Mouse (Mus musculus) heart, embryonic 10.5 days (tissue): Measurements from ENCODE around the gene Map3k13. TPM values are rescaled to one million over a fixed set of nuclear protein-coding genes. Genes with fewer than 3 reads are reported as not detected.

Source experiments
- DNase-seq: peaks from one replicate; pipeline ENCODE4 v3.0.0-alpha.2; 2017; ENCODE audit warnings: low spot score
- H3K27ac ChIP-seq: fragments of 300-500 bp; sonication (generic); 2 replicates; pipeline ENCODE4 v1.5.1; 2016; ENCODE audit warnings: mild to moderate bottlenecking
- H3K27me3 ChIP-seq: fragments of 300-500 bp; sonication (generic); 2 replicates; pipeline ENCODE4 v1.6.1; 2016; ENCODE audit warnings: mild to moderate bottlenecking; ENCODE audit not compliant: poor library complexity, insufficient read depth, severe bottlenecking
- H3K36me3 ChIP-seq: fragments of 300-500 bp; sonication (generic); 2 replicates; pipeline ENCODE4 v1.6.1; 2016; ENCODE audit warnings: mild to moderate bottlenecking, moderate library complexity
- H3K4me1 ChIP-seq: fragments of 300-500 bp; sonication (generic); 2 replicates; pipeline ENCODE4 v1.6.1; 2016; ENCODE audit warnings: mild to moderate bottlenecking
- H3K4me3 ChIP-seq: fragments of 300-500 bp; sonication (generic); 2 replicates; pipeline ENCODE4 v1.5.1; 2016; ENCODE audit warnings: mild to moderate bottlenecking, moderate library complexity
- H3K9me3 ChIP-seq: fragments of 300-500 bp; sonication (generic); 2 replicates; pipeline ENCODE4 v1.6.1; 2016; ENCODE audit warnings: mild to moderate bottlenecking, moderate library complexity
- WGBS: fragments of 180-500 bp; shearing (Covaris S2); methylation state at CpG from one replicate; pipeline ENCODE4 v1.1.7; 2016; 5-methylcytosine and 5-hydroxymethylcytosine counted together
- polyA plus RNA-seq: library from polyadenylated mRNA; unstranded; fragments of >200 nt; fragmentation: Nextera tagmentation; extraction: Ambion mirVana; gene quantifications from 2 replicates; pipeline ENCODE4 v1.2.1, GENCODE M21; 2016

The Map3k13 gene
- polyA plus RNA-seq, 1 experiment from 2014 or later = 0.48 TPM

DNA sequence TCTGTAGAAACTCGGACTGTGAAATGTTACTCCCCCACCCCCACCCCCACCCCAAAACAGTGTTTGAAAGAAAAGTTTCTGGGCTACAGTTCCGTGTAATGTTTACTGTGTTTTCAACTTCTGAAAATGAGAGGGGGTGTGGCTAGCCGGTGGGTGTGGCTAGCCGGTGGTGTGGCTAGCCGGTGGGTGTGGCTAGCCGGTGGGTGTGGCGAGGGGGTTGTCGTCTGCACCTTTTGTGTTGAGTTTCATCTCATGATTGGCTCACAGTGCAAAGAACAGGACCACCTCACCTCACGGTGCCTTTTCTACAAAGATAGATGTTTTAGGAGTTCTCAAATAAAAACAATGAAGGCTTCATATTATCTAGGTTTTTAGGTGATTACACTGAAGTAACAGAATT, 24.0 kb downstream of the Map3k13 start:
- Histone ChIP-seq H3K4me3 (no peak overlapping the region), H3K36me3 (no peaks in the 10 kb centered on the region), H3K27me3 (no peaks in the 10 kb centered on the region), H3K9me3 (no peaks in the 10 kb centered on the region), H3K4me1 (no peaks in the 10 kb centered on the region), H3K27ac (no peak overlapping the region)
- no peak for DNase-seq
- WGBS = 35% methylated on average over 9 of the region's 9 CpGs

DNA sequence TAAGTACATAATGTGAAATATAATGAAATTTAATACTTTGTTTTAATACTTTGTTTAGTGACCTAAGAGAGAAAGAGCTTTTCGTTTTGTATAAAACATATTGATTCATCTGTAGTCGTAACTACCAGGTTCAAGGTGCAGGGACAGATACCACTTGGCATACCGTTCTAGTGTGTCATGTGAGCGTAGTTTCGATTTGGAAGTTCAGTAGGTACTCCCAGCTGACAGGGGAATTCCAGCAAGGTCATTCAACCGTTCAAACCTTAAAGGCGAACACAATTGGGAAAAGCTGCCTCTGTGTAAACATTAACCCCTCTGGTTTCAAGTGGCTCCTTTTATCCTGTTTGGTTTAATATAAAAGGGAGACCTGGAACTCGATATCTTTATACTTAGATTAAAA, 24.5 kb downstream of the Map3k13 start:
- no peak for DNase-seq
- Histone ChIP-seq H3K36me3 (no peaks in the 10 kb centered on the region), H3K4me1 (no peaks in the 10 kb centered on the region), H3K27me3 (no peaks in the 10 kb centered on the region), H3K27ac (no peak overlapping the region), H3K4me3 (no peak overlapping the region), H3K9me3 (no peaks in the 10 kb centered on the region)
- WGBS = 65% methylated on average over 8 of the region's 8 CpGs

DNA sequence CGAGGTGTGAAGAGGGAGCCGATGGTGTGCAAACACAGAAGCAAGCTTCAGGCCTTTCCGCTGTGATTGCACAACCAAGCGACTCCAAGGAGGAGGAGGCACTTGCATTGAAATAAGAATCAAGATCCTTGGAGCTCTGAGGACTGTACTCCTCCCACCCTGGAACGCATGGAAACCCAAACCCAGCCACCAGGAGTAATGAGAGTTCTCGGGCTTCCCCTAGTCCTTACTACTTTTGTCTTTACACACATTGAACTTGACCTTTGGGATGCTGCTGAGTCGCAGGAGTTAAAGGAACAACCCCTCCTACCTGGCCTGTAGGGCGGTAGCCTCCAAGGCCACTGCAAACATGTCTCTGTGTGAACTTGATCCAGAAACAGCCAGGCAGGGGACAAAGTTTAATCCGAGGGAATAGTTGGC, 31.5 kb downstream of the Map3k13 start:
- Histone ChIP-seq H3K27ac (no peak overlapping the region), H3K9me3 (no peaks in the 10 kb centered on the region), H3K4me3 (no peak overlapping the region), H3K27me3 (no peaks in the 10 kb centered on the region), H3K4me1 (no peaks in the 10 kb centered on the region), H3K36me3 (no peaks in the 10 kb centered on the region)
- no peak for DNase-seq
- 63% methylated on average over 9 of the region's 9 CpGs for WGBS

DNA sequence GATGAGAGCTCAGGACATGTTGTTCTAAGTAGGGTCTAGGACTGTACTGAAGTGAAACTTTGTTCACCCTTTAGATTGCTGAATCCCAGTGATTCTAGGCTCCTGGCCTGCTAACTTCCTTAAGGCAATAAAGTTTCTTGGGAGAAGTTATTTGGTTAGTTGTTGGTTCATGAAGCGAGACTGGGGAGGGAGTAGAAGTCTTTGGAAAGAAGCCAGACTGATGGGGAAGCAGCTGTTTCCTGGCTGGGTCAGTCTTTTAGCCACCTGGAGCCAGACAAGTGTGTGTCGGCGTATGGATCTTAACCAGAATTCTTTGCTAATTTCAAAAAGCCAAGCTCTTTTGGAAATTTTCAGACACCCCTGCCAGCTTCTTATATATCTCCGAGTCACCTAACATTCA, 33.0 kb downstream of the Map3k13 start:
- Histone ChIP-seq H3K4me3 (no peak overlapping the region), H3K27me3 (no peaks in the 10 kb centered on the region), H3K36me3 (no peaks in the 10 kb centered on the region), H3K9me3 (no peaks in the 10 kb centered on the region), H3K27ac (no peak overlapping the region), H3K4me1 (no peaks in the 10 kb centered on the region)
- no peak for DNase-seq
- WGBS = 68% methylated on average over 4 of the region's 4 CpGs

DNA sequence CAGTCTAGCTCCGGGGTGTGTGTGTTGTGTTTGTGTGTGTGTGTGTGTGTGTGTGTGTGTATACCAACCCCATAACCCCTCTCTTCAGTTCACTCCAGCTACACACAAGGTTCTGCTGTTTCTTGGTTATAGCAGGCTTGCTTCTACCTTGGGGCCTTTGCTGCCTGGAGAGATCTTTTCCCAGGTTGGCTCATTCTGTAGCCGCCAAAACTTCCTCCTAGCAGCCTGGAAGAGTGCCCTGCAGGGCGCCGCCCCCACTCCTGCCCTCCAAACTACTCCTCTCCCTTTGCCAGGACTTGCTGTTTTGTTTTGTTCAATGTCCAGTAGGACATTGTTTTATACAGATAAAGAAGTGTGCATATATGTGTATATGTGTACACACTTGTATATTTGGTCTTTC, 33.4 kb downstream of the Map3k13 start:
- Histone ChIP-seq H3K4me1 (no peaks in the 10 kb centered on the region), H3K27me3 (no peaks in the 10 kb centered on the region), H3K4me3 (no peak overlapping the region), H3K27ac (no peak overlapping the region), H3K36me3 (no peaks in the 10 kb centered on the region), H3K9me3 (no peaks in the 10 kb centered on the region)
- WGBS = 72% methylated on average over 4 of the region's 4 CpGs
- no peak for DNase-seq

DNA sequence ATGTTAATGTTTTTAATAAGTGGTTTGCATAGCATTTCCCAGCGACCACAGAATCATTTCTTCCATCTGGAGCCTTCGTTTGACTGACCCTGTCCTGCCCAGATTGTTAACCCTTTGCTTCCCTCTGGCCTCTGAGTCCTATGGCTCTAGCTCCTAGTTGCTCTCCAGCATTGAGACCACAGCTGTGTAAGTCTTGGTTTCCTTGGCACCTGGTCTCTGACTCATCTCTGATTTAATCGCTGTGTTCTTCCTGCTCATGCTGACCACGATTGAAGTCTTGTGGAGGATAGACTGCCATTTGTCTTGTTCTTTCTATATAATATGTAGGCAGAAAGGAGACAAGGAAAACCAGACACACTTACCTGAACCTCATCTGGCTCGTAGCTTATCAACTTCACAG, 35.6 kb downstream of the Map3k13 start:
- 39% methylated on average over 5 of the region's 5 CpGs for WGBS
- no peaks in the 10 kb centered on the region for H3K4me1 ChIP-seq
- no peaks in the 10 kb centered on the region for H3K27me3 ChIP-seq
- no peak overlapping the region for H3K4me3 ChIP-seq
- H3K27ac ChIP-seq = no peak overlapping the region
- no peaks in the 10 kb centered on the region for H3K9me3 ChIP-seq
- H3K36me3 ChIP-seq = no peaks in the 10 kb centered on the region
- no peak for DNase-seq

DNA sequence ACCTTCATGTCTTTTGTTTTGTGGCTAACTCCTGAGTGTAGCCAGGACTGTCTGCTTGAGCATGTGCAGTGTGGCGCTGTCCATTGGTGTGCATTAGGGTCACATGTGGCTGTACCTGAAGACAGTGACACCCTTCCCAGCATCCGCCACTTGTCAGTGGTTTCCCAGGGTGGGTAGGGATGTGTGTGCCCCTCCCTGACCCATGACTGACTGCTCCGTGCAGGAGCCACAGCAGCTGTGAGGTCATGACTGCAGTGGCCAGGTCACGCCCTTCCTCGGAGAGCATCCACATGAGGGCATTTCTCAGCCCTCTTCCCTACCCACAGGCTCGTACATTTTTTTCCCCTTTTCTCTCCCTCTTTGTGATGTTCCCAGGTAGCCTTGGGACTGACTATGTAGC, 36.6 kb downstream of the Map3k13 start:
- no peaks in the 10 kb centered on the region for H3K36me3 ChIP-seq

DNA sequence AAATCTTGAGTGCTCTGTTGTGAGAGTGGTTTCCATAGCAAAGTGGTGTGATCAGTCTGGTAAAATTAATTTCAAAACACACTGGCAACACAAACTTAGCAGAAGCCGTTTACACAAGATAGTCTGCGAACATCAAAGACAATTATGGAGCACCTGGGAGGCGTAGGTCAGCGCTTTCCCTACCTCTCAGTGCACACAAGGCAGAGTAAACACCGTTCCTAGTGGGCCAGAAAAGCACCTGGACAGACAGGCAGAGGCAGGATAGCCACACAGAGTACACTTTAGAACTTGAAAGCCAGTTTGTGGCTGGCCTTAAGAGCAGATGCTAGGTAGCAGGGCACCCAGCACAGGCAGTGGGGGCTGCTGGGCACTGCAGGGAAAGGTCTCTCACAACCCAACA, 37.6 kb downstream of the Map3k13 start:
- no peaks in the 10 kb centered on the region for H3K36me3 ChIP-seq
- H3K4me1 ChIP-seq = no peaks in the 10 kb centered on the region
- no peak for DNase-seq
- no peaks in the 10 kb centered on the region; the same call in 1 of the 2 replicates for H3K27me3 ChIP-seq
- no peak overlapping the region for H3K4me3 ChIP-seq
- WGBS = 78% methylated on average over 5 of the region's 5 CpGs
- no peak overlapping the region for H3K27ac ChIP-seq
- H3K9me3 ChIP-seq = no peaks in the 10 kb centered on the region

More for the DNA sequence above, 36.6 kb downstream of the Map3k13 start:
- DNase-seq = no peak
- no peak overlapping the region for H3K4me3 ChIP-seq
- H3K27me3 ChIP-seq = no peaks in the 10 kb centered on the region
- H3K27ac ChIP-seq = no peak overlapping the region
- WGBS = 63% methylated on average over 6 of the region's 6 CpGs
- H3K4me1 ChIP-seq = no peaks in the 10 kb centered on the region
- no peaks in the 10 kb centered on the region for H3K9me3 ChIP-seq

DNA sequence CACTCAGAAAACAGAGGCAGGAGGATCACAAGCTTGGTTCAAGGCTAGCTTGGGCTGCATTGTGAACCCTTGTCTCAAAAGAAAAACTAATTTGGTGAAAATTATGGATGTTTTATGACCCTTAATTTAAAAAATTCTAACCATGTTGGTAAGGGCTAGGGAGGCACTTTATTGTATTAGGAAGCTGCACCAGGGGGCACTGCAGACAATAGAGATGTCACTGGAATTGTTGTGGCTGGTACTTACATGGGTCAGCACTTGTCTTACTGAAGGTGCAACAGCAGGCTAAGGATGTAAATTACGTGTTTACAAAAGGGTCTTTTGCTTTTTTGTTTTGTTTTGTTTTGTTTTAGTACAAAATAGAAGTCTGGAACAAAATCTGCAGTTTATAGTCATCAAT, 39.3 kb downstream of the Map3k13 start:
- H3K27ac ChIP-seq = no peak overlapping the region
- WGBS = 68% methylated on average over 1 of the region's 1 CpGs
- no peaks in the 10 kb centered on the region for H3K4me1 ChIP-seq
- DNase-seq = no peak
- H3K4me3 ChIP-seq = no peak overlapping the region
- no peaks in the 10 kb centered on the region; the same call in 1 of the 2 replicates for H3K27me3 ChIP-seq
- no peaks in the 10 kb centered on the region for H3K9me3 ChIP-seq
- no peaks in the 10 kb centered on the region for H3K36me3 ChIP-seq

DNA sequence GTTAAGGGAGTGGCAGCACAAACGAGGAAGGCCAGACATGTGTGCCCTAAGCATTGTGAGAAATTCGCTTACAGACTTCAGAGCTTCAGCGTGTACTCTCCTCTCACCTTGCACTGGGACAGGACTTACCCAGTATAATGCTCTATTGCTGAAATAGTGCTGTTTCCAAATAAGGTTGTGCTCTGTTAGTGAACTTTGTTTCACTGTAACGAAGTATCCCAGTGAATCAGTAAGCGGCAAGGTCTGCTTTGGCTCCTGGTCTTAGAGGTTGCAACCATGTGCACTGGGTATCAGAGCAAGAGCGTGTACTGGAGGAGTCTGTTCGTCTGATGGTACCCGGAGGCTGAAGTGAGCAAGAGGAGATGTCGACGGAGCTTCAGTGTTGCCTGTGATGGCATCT, 39.8 kb downstream of the Map3k13 start:
- no peaks in the 10 kb centered on the region for H3K36me3 ChIP-seq
- WGBS = 76% methylated on average over 10 of the region's 10 CpGs
- H3K4me3 ChIP-seq = no peak overlapping the region
- H3K27ac ChIP-seq = no peak overlapping the region
- DNase-seq = no peak
- H3K4me1 ChIP-seq = no peaks in the 10 kb centered on the region
- H3K9me3 ChIP-seq = no peaks in the 10 kb centered on the region
- no peaks in the 10 kb centered on the region; the same call in 1 of the 2 replicates for H3K27me3 ChIP-seq

DNA sequence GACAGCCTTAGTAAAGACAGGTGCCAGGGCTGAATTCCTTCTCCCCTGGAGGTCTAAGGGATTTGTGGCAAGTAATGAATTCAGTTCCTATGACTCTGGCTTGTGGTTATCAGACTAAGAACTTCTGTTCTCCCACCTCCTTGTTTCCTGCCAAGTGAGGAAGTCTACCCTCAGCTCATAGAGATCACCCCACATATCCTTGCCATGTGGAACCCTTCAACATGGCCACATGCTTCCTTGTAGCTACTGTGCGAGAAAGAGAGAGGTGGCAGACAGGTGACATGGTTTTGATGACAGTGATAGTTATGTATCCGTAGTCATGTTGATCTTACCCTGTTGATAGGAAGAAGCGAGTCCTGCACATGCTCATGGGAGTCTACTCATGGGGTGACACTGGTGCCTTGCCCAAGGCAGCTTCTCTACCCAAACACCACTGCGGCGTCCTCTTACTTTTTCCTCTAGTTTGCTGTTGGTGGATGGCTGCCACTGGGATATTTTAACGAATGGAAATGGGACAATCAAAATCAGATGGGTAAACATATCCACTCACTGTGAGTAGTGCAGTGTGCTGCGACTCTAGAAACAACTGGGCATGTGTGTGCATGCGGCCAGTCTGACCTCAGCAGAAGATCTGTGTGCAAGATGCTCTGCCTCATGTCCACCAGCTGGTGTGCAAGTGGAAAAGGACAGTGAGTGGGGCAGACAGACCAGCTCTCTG, 40.9 kb downstream of the Map3k13 start:
- H3K4me1 ChIP-seq = no peaks in the 10 kb centered on the region
- H3K36me3 ChIP-seq = no peaks in the 10 kb centered on the region
- no peak for DNase-seq
- no peak overlapping the region for H3K27ac ChIP-seq
- no peaks in the 10 kb centered on the region; the same call in 1 of the 2 replicates for H3K27me3 ChIP-seq
- H3K4me3 ChIP-seq = no peak overlapping the region
- WGBS = 78% methylated on average over 8 of the region's 8 CpGs
- H3K9me3 ChIP-seq = no peaks in the 10 kb centered on the region

DNA sequence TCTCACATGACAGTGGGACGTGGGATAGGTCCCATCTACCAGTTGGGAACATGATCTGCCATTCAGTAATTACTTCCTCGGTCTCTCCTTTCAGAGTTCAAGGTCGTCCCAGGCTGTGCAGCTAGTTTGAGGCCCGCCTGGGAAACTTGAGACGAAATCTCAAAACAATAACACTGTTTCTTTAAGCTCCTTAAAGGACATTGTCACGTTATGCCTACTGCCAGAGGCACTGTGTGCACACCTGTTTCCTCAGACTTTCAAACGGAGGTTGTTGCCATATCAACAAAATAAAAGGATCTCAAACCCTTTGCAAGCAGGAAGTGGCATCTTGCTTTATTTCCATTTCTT, 41.4 kb downstream of the Map3k13 start:
- Histone ChIP-seq H3K4me3 (no peak overlapping the region), H3K27me3 (no peaks in the 10 kb centered on the region; the same call in 1 of the 2 replicates), H3K36me3 (no peaks in the 10 kb centered on the region), H3K27ac (no peak overlapping the region), H3K9me3 (no peaks in the 10 kb centered on the region), H3K4me1 (no peaks in the 10 kb centered on the region)
- WGBS = 61% methylated on average over 7 of the region's 7 CpGs
- DNase-seq = no peak

DNA sequence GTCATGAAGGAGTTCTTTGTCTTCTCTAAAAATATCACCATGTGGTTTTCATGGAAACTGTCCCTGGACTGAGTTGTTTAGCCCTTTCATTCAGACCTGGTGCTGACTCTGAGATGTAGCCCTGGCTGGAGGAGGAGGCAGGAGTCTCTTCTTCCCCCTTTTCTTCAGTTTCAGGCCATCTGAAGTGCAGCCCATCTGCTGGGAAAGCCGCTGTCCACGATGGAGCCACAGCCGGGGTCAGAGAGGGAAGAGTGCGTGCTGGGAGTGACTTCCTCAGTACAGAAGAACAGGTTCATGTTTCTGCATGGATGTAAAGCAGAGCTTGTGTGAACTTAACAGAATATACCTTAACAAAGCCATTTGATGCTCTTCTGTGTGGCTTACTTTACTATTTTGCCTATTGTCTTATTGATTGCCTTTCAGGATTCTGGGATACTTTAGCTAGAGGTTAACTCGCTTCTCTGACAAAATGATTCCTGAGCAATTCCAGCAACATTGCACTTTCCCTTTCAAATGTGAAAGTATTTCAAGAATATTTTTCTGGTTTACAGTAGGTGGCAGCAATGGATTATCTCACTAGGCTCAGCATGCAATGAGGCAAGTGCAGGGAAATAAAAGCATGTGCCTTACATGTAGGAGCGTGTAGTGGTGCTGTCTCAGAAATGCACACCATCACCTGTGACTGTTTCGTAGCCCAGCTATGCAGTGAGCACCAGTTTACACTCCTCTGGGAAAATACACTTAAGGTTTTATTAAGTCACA, 42.3 kb downstream of the Map3k13 start:
- no peak for DNase-seq
- Histone ChIP-seq H3K9me3 (no peaks in the 10 kb centered on the region), H3K4me3 (no peak overlapping the region), H3K36me3 (no peaks in the 10 kb centered on the region), H3K27ac (no peak overlapping the region), H3K4me1 (no peaks in the 10 kb centered on the region), H3K27me3 (no peaks in the 10 kb centered on the region; the same call in 1 of the 2 replicates)
- 58% methylated on average over 7 of the region's 7 CpGs for WGBS
